Mouse (Mus musculus) olfactory bulb, adult 2 months (tissue): ENCODE data around the gene Luzp1. TPM values are rescaled to one million over a fixed set of nuclear protein-coding genes. Genes with fewer than 3 reads are reported as not detected.

Experiments
- H3K27ac ChIP-seq: fragments of 200-500 bp; 2 replicates; pipeline ENCODE4 v1.5.1; 2012; ENCODE audit warnings: low read depth, low read length; ENCODE audit not compliant: insufficient read depth
- H3K4me1 ChIP-seq: fragments of 200-500 bp; 2 replicates; pipeline ENCODE4 v1.6.1; 2012; ENCODE audit warnings: low read length; ENCODE audit not compliant: control insufficient read depth, insufficient read depth
- H3K4me3 ChIP-seq: fragments of 200-500 bp; 2 replicates; pipeline ENCODE4 v1.5.1; 2012; ENCODE audit warnings: mild to moderate bottlenecking, low read depth, low read length, moderate library complexity; ENCODE audit not compliant: insufficient read depth
- CTCF ChIP-seq: fragments of 200-500 bp; IDR thresholded peaks from 2 replicates; pipeline ENCODE4 v1.5.1; 2012; ENCODE audit warnings: low read depth, mild to moderate bottlenecking, low read length, moderate library complexity; ENCODE audit not compliant: insufficient read depth
- POLR2A ChIP-seq: fragments of 200-500 bp; IDR thresholded peaks from 2 replicates; pipeline ENCODE4 v1.6.1; 2012; ENCODE audit warnings: mild to moderate bottlenecking, low read depth, low read length, moderate library complexity; ENCODE audit not compliant: insufficient read depth
- WGBS: fragments of 180-500 bp; shearing (Covaris S2); methylation state at CpG from one replicate; pipeline ENCODE4 v1.1.7; 2018; 5-methylcytosine and 5-hydroxymethylcytosine counted together
- polyA plus RNA-seq: library from polyadenylated mRNA; stranded (reverse); fragments of >200 nt; gene quantifications from 2 replicates; pipeline ENCODE4 v1.2.4, GENCODE M21; 2012; ENCODE audit warnings: low replicate concordance; ENCODE audit not compliant: missing spikeins, insufficient read depth, insufficient read length

Gene Luzp1
- polyA plus RNA-seq, 1 experiment, result not detected

DNA sequence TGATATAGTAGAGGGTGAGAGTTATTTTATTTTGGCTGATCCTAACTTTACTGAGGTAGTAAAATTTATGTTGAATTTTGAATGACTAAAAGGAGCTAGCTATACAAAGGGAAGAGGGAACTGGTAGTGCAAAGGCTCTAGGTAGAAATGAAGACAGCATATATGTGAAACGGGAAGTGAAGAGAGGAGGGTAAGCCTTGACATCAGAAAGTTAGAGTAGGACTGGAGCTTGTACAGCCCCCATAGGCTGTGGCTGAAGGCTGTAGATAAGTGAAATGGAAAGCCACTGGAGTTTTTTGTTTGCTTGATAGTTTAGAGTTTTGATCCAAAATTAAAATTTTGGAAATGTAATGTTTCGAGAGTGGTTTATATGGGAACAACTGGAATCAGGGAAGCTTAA is 49.0 kb downstream of the Luzp1 start:
- Histone ChIP-seq H3K27ac (no peak overlapping the region), H3K4me3 (no peak overlapping the region), H3K4me1 (no peaks in the 10 kb centered on the region)
- WGBS, result 93% methylated on average over 2 of the region's 2 CpGs
- no peak for TF ChIP-seq CTCF
- TF ChIP-seq POLR2A, result no peak

DNA sequence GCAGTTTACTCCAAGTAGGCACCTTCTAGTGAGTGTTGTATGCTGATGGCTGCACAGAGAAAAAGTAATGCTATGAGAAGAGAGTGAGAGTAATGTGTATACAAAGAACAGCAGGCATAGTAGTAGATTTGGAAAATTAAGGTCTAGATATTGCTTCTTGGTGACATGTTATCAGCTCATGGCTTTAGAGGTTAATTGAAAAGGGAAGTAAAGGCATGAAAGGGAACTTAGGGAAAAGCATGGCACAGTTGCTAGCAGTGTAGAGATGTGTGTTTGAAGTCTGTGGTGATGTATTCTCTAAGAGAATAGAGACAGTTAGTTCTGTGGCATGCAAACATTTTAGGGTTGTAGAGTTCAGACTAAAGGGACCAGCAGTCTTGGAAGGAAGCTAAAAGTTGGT is 50.3 kb downstream of the Luzp1 start:
- Histone ChIP-seq H3K4me3 (no peak overlapping the region), H3K27ac (no peak overlapping the region), H3K4me1 (no peaks in the 10 kb centered on the region)
- TF ChIP-seq POLR2A (no peak), CTCF (no peak)

DNA sequence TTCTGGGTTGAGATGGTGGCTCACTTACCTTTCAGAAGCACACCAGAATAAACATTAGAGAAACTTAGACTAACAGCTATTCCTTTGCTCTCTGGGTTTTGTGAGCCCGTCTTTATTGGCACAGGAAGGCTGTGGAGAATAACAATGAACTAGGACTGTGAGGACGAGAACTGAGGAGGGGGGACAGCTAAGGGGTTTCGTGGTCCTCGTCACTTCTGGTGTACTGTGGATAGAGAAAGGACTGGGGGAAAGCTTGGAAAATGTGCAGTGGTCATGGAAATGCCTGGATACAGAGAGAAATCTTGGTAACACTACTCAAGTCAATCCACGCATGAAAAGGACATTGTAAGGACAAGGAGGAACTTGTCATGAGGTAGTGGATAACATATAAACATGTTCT is 52.3 kb downstream of the Luzp1 start:
- Histone ChIP-seq H3K27ac (no peak overlapping the region), H3K4me1 (no peaks in the 10 kb centered on the region), H3K4me3 (no peak overlapping the region)
- 68% methylated on average over 5 of the region's 5 CpGs for WGBS
- no peak for TF ChIP-seq POLR2A

DNA sequence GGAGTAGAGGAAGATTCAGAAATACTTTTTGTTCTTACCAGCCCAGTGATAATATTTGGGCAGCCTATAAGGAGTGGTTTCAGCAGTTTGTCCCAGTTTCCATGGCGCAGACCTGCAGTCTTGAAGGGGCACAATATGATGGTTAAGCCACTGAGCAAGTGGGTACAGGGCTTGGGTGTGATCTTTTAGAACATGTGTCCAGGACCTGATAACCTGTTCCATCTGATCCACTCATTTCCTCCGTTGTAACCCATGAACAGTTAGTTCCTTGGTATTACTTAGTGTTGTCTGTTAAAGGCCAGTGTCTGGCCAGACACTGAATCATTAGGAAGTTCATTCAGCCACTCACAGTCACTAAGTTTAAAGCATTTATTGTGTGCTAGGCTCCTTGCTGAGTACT is 54.7 kb downstream of the Luzp1 start:
- H3K4me3 ChIP-seq, result no peak overlapping the region
- WGBS, result 79% methylated on average over 2 of the region's 2 CpGs
- no peaks in the 10 kb centered on the region for H3K4me1 ChIP-seq
- H3K27ac ChIP-seq, result no peak overlapping the region
- TF ChIP-seq CTCF (no peak), POLR2A (no peak)

DNA sequence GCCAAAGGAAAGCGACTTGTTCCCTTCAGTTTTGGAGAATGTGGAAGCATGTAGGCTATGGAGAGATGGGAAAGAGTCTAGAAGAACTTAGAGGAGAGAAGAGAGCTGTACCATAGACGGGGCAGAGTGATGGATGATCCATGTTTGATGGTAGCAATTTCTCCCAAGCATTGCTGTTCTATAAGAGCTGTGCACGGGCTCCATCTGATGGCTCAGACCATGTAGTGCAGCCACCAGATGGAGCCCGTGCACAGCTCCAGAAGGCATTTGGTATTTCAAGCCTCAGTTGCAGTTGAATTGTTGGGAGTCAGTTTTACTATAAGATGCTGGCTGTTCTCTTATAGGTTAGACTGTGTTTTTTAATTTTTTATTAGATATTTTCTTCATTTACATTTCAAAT is 56.9 kb downstream of the Luzp1 start:
- TF ChIP-seq CTCF (no peak), POLR2A (no peak)
- WGBS, result 15% methylated on average over 4 of the region's 4 CpGs
- Histone ChIP-seq H3K27ac (no peak overlapping the region), H3K4me1 (no peaks in the 10 kb centered on the region), H3K4me3 (no peak overlapping the region)

DNA sequence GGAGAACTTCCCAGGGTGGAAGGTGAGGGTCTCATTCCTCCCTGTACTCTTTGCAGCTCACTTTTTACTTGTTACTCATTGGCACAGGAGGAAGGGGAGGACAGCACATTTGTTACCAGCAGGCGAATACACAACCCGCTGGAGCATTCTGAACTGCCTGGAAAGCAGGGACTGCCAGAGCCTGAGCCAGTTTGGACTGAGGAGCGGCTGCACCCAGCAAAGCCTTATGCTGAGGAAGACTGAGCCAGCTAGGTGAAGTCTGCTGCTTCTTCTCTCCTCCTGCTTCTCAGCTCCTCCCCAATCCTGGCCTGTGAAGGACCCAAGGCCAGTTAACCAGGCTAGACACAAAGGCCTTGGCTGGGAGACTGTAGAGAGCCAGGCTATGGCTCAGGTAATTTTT is 75.6 kb downstream of the Luzp1 start:
- no peak for TF ChIP-seq POLR2A
- Histone ChIP-seq H3K4me3 (no peak overlapping the region), H3K4me1 (peaks cover 6% of the 10 kb centered on the region; the same call in 1 of the 2 replicates), H3K27ac (no peak overlapping the region)
- 77% methylated on average over 3 of the region's 3 CpGs for WGBS

DNA sequence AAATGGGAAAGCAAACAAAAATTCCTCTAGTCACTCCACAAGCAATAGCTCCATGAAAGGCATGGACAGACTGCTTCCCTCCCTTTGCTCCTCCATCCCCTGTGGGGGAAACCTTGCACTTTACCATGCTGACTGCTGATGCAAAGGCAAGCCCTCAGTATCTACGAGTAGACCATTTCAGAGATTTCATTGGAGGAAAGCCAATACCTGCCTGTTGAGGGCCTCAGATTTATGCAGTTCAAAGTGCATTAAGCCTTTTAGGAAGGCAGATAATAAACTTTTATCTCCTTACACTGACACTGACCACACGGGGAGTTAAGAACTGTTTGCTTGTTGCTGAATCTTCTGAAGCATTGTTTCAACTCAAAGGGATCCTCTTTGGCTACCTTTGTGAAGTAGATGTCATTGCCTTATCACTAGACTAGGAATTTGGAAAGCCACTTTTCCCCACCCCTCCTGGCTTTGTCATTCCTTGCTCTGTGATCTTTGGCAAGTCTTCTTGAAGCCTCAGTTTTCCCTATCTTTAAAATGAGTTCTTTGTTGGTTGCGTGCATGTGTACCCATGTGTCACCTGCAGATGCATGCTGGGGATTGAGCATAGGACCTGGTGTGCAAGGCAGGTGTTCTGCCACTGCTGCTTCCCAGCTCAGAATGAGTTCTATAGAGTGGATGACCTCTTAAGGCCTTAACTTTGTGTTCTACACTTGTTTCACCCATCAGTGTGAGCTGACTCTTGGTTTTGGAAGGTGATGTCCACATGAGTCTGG is 76.9 kb downstream of the Luzp1 start:
- 68% methylated on average over 3 of the region's 3 CpGs for WGBS
- Histone ChIP-seq H3K27ac (no peak overlapping the region), H3K4me3 (no peak overlapping the region), H3K4me1 (peaks cover 3% of the 10 kb centered on the region; the same call in 1 of the 2 replicates)
- TF ChIP-seq CTCF (no peak), POLR2A (no peak)

DNA sequence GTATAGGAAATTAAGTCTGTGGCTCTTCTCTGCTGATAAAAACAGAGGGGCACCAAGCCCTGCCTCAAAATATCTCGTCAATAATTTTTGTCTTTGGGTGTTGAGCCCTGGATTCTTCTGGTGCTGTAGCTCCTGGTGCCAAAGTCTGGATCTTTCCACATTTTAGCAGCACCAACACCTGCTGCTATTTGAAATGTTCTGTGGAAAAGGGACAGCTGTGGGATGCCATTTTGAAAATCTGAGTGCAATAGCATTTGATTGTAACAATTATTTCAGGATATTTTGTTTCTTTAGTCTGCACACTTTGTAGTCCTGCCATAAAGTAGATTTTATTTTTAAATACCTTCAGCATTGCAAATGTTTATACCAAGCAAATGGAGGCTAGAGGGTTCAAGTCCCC is 78.2 kb downstream of the Luzp1 start:
- TF ChIP-seq CTCF (no peak), POLR2A (no peak)
- 34% methylated on average over 1 of the region's 1 CpGs for WGBS
- Histone ChIP-seq H3K4me1 (peaks cover 3% of the 10 kb centered on the region; the same call in 1 of the 2 replicates), H3K27ac (no peak overlapping the region), H3K4me3 (no peak overlapping the region)

DNA sequence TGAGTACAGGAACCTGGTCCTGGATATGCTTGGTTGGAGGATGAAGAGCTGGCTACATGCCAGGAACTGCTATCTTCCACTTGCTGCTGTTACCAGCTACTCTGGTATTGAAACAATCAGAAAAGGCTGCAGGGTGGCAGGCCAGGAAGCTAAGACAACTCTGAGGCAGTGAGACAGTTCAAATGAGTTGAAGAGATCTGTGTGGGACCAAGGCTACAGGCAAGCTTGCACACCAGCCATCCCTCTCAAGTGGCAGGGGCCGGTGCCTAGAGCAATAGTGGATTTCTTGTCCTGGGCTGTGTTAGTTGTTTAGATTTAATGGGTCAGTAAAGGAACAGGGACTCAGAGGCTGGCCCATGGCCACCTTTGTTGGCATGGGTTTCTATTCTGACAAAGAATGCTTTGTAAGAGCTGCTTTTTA is 78.8 kb downstream of the Luzp1 start:
- H3K4me3 ChIP-seq, result no peak overlapping the region
- 17% methylated on average over 1 of the region's 1 CpGs for WGBS
- H3K4me1 ChIP-seq, result peaks cover 3% of the 10 kb centered on the region; the same call in 1 of the 2 replicates
- TF ChIP-seq CTCF, result no peak
- TF ChIP-seq POLR2A, result no peak
- H3K27ac ChIP-seq, result no peak overlapping the region

DNA sequence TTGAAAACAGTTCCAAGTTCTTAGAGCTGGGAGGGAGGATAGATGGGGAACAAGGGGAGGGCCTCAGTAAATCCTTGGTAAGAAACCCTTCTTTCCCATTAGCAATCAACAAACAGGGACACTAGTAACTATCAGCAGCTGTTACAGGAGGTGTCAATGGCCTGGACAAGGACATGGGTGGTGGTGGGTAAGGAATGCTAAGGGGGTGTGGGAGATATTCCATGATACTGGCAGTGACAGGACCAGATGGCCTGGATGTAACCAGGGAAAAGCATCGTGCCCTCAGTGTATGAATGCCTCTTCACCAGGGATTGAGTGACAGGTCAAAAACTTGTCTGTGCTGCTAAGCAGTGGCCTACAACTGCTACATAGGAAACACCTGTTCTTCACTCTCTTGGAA is 83.5 kb downstream of the Luzp1 start:
- TF ChIP-seq POLR2A, result no peak
- no peak for TF ChIP-seq CTCF
- whole genome bisulfite sequencing, result 58% methylated on average over 1 of the region's 1 CpGs
- Histone ChIP-seq H3K27ac (no peak overlapping the region), H3K4me1 (peaks cover 3% of the 10 kb centered on the region; the same call in 1 of the 2 replicates), H3K4me3 (no peak overlapping the region)
